Mouse (Mus musculus): ENCODE measurements around the gene Bmp3.

DNA sequence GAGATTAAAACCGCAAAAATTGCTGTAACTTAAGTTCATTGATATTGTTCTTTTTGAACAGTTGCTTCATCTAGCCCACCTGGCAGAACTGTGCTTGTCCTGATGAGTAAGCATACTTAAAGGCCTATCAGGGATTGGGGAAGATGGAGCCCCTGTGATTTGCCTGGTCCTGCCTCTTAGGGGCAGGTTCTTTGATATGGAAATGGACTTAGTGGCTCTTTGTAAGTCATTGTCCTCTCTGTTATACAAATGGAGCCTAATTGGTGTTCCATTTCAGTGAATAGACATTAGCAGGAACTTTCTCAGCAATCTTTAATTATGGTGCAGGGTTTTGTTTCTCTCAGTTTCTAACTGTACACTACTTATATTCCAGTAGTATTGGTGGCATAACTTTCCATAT is 67.4 kb downstream of the Bmp3 start:
- no peak for TF ChIP-seq CTCF (IDR thresholded peaks at IDR 0.05; ENCODE audit: control insufficient read depth, insufficient read depth, insufficient replicate concordance, low read depth, low read length)
- TF ChIP-seq POLR2A (IDR thresholded peaks at IDR 0.05; ENCODE audit: control insufficient read depth, low read depth, low read length) = no peak

All from testis, adult 2 months (tissue).